Mouse (Mus musculus) midbrain, embryonic 12.5 days (tissue): ENCODE measurements around the gene Slc25a3. TPM values are rescaled to one million over a fixed set of nuclear protein-coding genes. Genes with fewer than 3 reads are reported as not detected.

Experiments
- ATAC-seq: fragments of 200-750 bp; cut with Nextera tagmentation; 2 replicates; pipeline ENCODE4 v1.8.0; 2017; ENCODE audit warnings: low read depth, moderate TSS enrichment, moderate library complexity; ENCODE audit not compliant: low FRiP score
- H3K27ac ChIP-seq: fragments of 300-500 bp; sonication (generic); replicated peaks from 2 replicates; pipeline ENCODE4 v1.5.1; 2016; ENCODE audit warnings: mild to moderate bottlenecking
- H3K27me3 ChIP-seq: fragments of 300-500 bp; sonication (generic); 2 replicates; pipeline ENCODE4 v1.6.1; 2016; ENCODE audit warnings: mild to moderate bottlenecking
- H3K36me3 ChIP-seq: fragments of 300-500 bp; sonication (generic); 2 replicates; pipeline ENCODE4 v1.6.1; 2016
- H3K4me1 ChIP-seq: fragments of 300-500 bp; sonication (generic); 2 replicates; pipeline ENCODE4 v1.6.1; 2016
- H3K4me2 ChIP-seq: fragments of 300-500 bp; sonication (generic); replicated peaks from 2 replicates; pipeline ENCODE4 v1.6.1; 2016; ENCODE audit warnings: mild to moderate bottlenecking, moderate library complexity
- H3K4me3 ChIP-seq: fragments of 300-500 bp; sonication (generic); 2 replicates; pipeline ENCODE4 v1.5.1; 2016; ENCODE audit warnings: mild to moderate bottlenecking
- H3K9ac ChIP-seq: fragments of 300-500 bp; sonication (generic); replicated peaks from 2 replicates; pipeline ENCODE4 v1.6.1; 2016; ENCODE audit warnings: mild to moderate bottlenecking, moderate library complexity
- H3K9me3 ChIP-seq: fragments of 300-500 bp; sonication (generic); 2 replicates; pipeline ENCODE4 v1.6.1; 2016; ENCODE audit warnings: mild to moderate bottlenecking
- WGBS: fragments of 180-500 bp; shearing (Covaris S2); methylation state at CpG from one replicate; pipeline ENCODE4 v1.1.7; 2016; 5-methylcytosine and 5-hydroxymethylcytosine counted together
- polyA plus RNA-seq: library from polyadenylated mRNA; unstranded; fragments of >200 nt; fragmentation: Nextera tagmentation; extraction: Ambion mirVana; gene quantifications from 2 replicates; pipeline ENCODE4 v1.2.1, GENCODE M21; 2016

Gene Slc25a3
- polyA plus RNA-seq, 1 experiment from 2014 or later: 374 TPM

- no peak overlapping the region for H3K9ac ChIP-seq
- ATAC-seq: no peak
- H3K36me3 ChIP-seq: peaks cover 50% of the 10 kb centered on the region
These were observed 47.2 kb downstream of the Slc25a3 start for GRCm38 (mm10) chr10:91076667-91077066.

GRCm38 (mm10) chr10:91073345-91073744 is 50.5 kb downstream of the Slc25a3 start:
- peaks cover 52% of the 10 kb centered on the region for H3K36me3 ChIP-seq
- H3K27me3 ChIP-seq: no peaks in the 10 kb centered on the region
- no peak overlapping the region for H3K9ac ChIP-seq
- no peak overlapping the region for H3K4me2 ChIP-seq
- H3K4me1 ChIP-seq: no peaks in the 10 kb centered on the region
- no peak for ATAC-seq
- H3K9me3 ChIP-seq: no peaks in the 10 kb centered on the region
- 95% methylated on average over 3 of the region's 3 CpGs for WGBS
- H3K4me3 ChIP-seq: no peak overlapping the region
- no peak overlapping the region for H3K27ac ChIP-seq

More at GRCm38 (mm10) chr10:91076667-91077066, 47.2 kb downstream of the Slc25a3 start:
- no peaks in the 10 kb centered on the region for H3K9me3 ChIP-seq
- no peaks in the 10 kb centered on the region for H3K27me3 ChIP-seq
- WGBS: 89% methylated on average over 2 of the region's 2 CpGs
- no peak overlapping the region for H3K4me2 ChIP-seq
- no peak overlapping the region for H3K4me3 ChIP-seq
- H3K27ac ChIP-seq: no peak overlapping the region
- H3K4me1 ChIP-seq: peaks cover 3% of the 10 kb centered on the region; the same call in 1 of the 2 replicates

GRCm38 (mm10) chr10:91071768-91072167 is 52.1 kb downstream of the Slc25a3 start:
- Histone ChIP-seq H3K27me3 (no peaks in the 10 kb centered on the region), H3K4me2 (no peak overlapping the region), H3K9ac (no peak overlapping the region)

More at GRCm38 (mm10) chr10:91071768-91072167, 52.1 kb downstream of the Slc25a3 start:
- Histone ChIP-seq H3K36me3 (peaks cover 53% of the 10 kb centered on the region), H3K4me3 (no peak overlapping the region), H3K9me3 (no peaks in the 10 kb centered on the region), H3K27ac (no peak overlapping the region), H3K4me1 (no peaks in the 10 kb centered on the region)
- 68% methylated on average over 1 of the region's 1 CpGs for WGBS
- no peak for ATAC-seq

Other genes starting within 250 kb of the Slc25a3 start
- 30.4 and 33.3 TPM in 2 replicates for gene Apaf1, start 41.3 kb downstream of the Slc25a3 start, polyA plus RNA-seq
- gene Ikbip, start 41.1 kb downstream of the Slc25a3 start, polyA plus RNA-seq: 18.7 and 25.3 TPM in 2 replicates
- 368 and 394 TPM in 2 replicates for gene Tmpo, start 57.3 kb upstream of the Slc25a3 start, polyA plus RNA-seq